Mouse (Mus musculus) adrenal gland, postnatal 25 days (tissue): ENCODE data around the gene Rom1. TPM values are rescaled to one million over a fixed set of nuclear protein-coding genes. Genes with fewer than 3 reads are reported as not detected.
"Not testable (repeated sequence)": the region's sequence is repeated elsewhere in the genome, so short reads cannot be mapped to it uniquely, and the experiment has no call there.

Experiments used
- DNase-seq: peaks from one replicate; pipeline ENCODE4 v3.0.0; 2021; ENCODE audit warnings: mixed read lengths
- microRNA-seq, 2 experiments: library from miRNA; unstranded; fragments of <30 nt; microRNA quantifications; one replicate each; pipeline ENCODE4 v1.2.0; 2021
- total RNA-seq: library from RNA; stranded (reverse); gene quantifications from 2 replicates; pipeline ENCODE4 v1.2.3, GENCODE M21; 2021

Gene Rom1
- total RNA-seq, 1 experiment from 2014 or later: 33.8 TPM

- peak; percentile 60 for DNase-seq
These were observed 31.8 kb downstream of the Rom1 start for GRCm38 (mm10) chr19:8897211-8897864.

GRCm38 (mm10) chr19:8896231-8896630 lies 32.9 kb downstream of the Rom1 start:
- not testable (repeated sequence) for DNase-seq

- DNase-seq: no peak
These were observed 33.7 kb downstream of the Rom1 start for GRCm38 (mm10) chr19:8895397-8895960.

GRCm38 (mm10) chr19:8892829-8893766 lies 36.1 kb downstream of the Rom1 start, which contains the start of gene Ints5:
Gene Ints5, plus strand, starts transcription at chr19:8893005.
- DNase-seq: peak; percentile 85

- DNase-seq: peak; percentile 93
These were observed 40.4 kb downstream of the Rom1 start, which contains the start of the genes 1810009A15Rik and Gm49416 for GRCm38 (mm10) chr19:8888511-8889385. Gene 1810009A15Rik, plus strand, starts transcription at chr19:8888853. Gene Gm49416, plus strand, starts transcription at chr19:8888926.

- no peak for DNase-seq
These were observed 41.3 kb downstream of the Rom1 start for GRCm38 (mm10) chr19:8887585-8888463.

GRCm38 (mm10) chr19:8886916-8887584 lies 42.1 kb downstream of the Rom1 start:
- DNase-seq: no peak

GRCm38 (mm10) chr19:8883616-8884015 lies 45.5 kb downstream of the Rom1 start, which contains the start of the genes Lbhd1 and Gm49403:
Gene Lbhd1, plus strand, starts transcription at chr19:8883732.
Gene Gm49403, plus strand, starts transcription at chr19:8883930.
- no peak for DNase-seq

GRCm38 (mm10) chr19:8881034-8881392 lies 48.1 kb downstream of the Rom1 start:
- no peak for DNase-seq

GRCm38 (mm10) chr19:8880311-8881033 lies 48.7 kb downstream of the Rom1 start, which contains the start of gene Uqcc3:
Gene Uqcc3, minus strand, starts transcription at chr19:8880923.
- peak; percentile 88 for DNase-seq

Small RNAs within 50 kb of the gene (microRNA-seq; reads per million reads assigned to microRNA genes)
- gene Mir5136: 0 to 0.71 reads per million in 2 experiments

Other genes with a start within 250 kb of the Rom1 start
- gene Slc3a2, start 206.0 kb downstream of the Rom1 start, total RNA-seq: 269 and 403 TPM in 2 replicates
- 52.0 and 57.7 TPM in 2 replicates for gene Wdr74, start 193.5 kb downstream of the Rom1 start, total RNA-seq
- gene 1700092M07Rik, start 188.6 kb downstream of the Rom1 start, total RNA-seq: 2.6 and 2.8 TPM in 2 replicates
- 92.3 and 106 TPM in 2 replicates for gene Stx5a, start 187.9 kb downstream of the Rom1 start, total RNA-seq
- gene Nxf1, start 172.3 kb downstream of the Rom1 start, total RNA-seq: 128 and 179 TPM in 2 replicates
- 122 and 123 TPM in 2 replicates for gene Tmem223, start 158.4 kb downstream of the Rom1 start, total RNA-seq
- 56.4 and 75.9 TPM in 2 replicates for gene Tmem179b, start 154.9 kb downstream of the Rom1 start, total RNA-seq
- gene Taf6l, start 142.9 kb downstream of the Rom1 start, total RNA-seq: 15.1 and 23.1 TPM in 2 replicates
- gene Polr2g, start 130.8 kb downstream of the Rom1 start, total RNA-seq: 96.3 and 103 TPM in 2 replicates
- 2.4 and 3.9 TPM in 2 replicates for gene Zbtb3, start 126.8 kb downstream of the Rom1 start, total RNA-seq
- gene Ttc9c, start 110.0 kb downstream of the Rom1 start, total RNA-seq: 32.7 and 41.1 TPM in 2 replicates
- 72.0 and 83.0 TPM in 2 replicates for gene Hnrnpul2, start 109.3 kb downstream of the Rom1 start, total RNA-seq
- 23.5 TPM in 1 of 2 replicates, not detected in the other for gene AC129217.1, start 99.6 kb downstream of the Rom1 start, total RNA-seq
- gene Bscl2, start 91.9 kb downstream of the Rom1 start, total RNA-seq: 139 and 169 TPM in 2 replicates
- gene Gng3, start 90.2 kb downstream of the Rom1 start, total RNA-seq: 5.3 and 6.1 TPM in 2 replicates
- gene Lrrn4cl, start 78.6 kb downstream of the Rom1 start, total RNA-seq: 1.4 and 1.8 TPM in 2 replicates
- gene Ubxn1, start 57.9 kb downstream of the Rom1 start, total RNA-seq: 206 and 217 TPM in 2 replicates
- gene Uqcc3, start 48.4 kb downstream of the Rom1 start, total RNA-seq: 70.0 and 72.2 TPM in 2 replicates
- 5.9 and 23.7 TPM in 2 replicates for gene Lbhd1, start 45.6 kb downstream of the Rom1 start, total RNA-seq
- gene Gm49403, start 45.4 kb downstream of the Rom1 start, total RNA-seq: not detected in 2 replicates
- gene 1810009A15Rik, start 40.5 kb downstream of the Rom1 start, total RNA-seq: 48.8 and 57.4 TPM in 2 replicates
- gene Gm49416, start 40.4 kb downstream of the Rom1 start, total RNA-seq: not detected in 2 replicates
- gene Ints5, start 36.4 kb downstream of the Rom1 start, total RNA-seq: 23.5 and 26.7 TPM in 2 replicates
- gene Ganab, start 31.3 kb downstream of the Rom1 start, total RNA-seq: 196 and 200 TPM in 2 replicates
- 58.5 and 60.9 TPM in 2 replicates for gene B3gat3, start 9.0 kb downstream of the Rom1 start, total RNA-seq
- 57.2 and 67.5 TPM in 2 replicates for gene Eml3, start 196 bp upstream of the Rom1 start, total RNA-seq
- gene Mta2, start 12.5 kb upstream of the Rom1 start, total RNA-seq: 98.6 and 104 TPM in 2 replicates
- gene Tut1, start 24.5 kb upstream of the Rom1 start, total RNA-seq: 23.1 and 23.6 TPM in 2 replicates
- gene Eef1g, start 37.7 kb upstream of the Rom1 start, total RNA-seq: 327 and 416 TPM in 2 replicates
- gene Ahnak, start 59.9 kb upstream of the Rom1 start, total RNA-seq: 93.0 and 106 TPM in 2 replicates
- not detected in 2 replicates for gene Scgb1a1, start 158.6 kb upstream of the Rom1 start, total RNA-seq
- 8.0 and 12.2 TPM in 2 replicates for gene Asrgl1, start 206.3 kb upstream of the Rom1 start, total RNA-seq